Mouse (Mus musculus): ENCODE measurements around the gene Slc39a9.

DNA sequence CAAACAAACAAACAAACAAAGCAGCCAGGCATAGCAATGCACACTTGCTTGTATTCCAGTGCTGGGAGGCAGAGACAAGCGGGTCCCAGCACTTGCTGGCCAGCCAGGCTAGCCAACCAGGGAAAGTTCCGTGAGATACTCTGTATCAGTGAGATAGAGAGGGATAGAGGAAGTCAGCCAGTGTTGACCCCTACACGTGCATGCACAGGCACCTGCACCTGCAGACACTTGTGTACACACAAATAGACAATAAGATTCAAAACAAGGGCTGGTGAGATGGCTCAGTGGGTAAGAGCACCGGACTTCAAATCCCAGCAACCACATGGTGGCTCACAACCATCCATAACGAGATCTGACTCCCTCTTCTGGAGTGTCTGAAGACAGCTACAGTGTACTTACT lies 23.2 kb upstream of the Slc39a9 start:
- TF ChIP-seq POLR2A (IDR thresholded peaks at IDR 0.05; ENCODE audit: low read depth, low read length) (no peak), CTCF (IDR thresholded peaks at IDR 0.05; ENCODE audit: extremely low read depth, insufficient read length, insufficient replicate concordance, low read depth, low read length) (no peak)

Measured in small intestine, adult 2 months (tissue).